Mouse (Mus musculus): ENCODE data around the gene Hydin. TPM values are rescaled to one million over a fixed set of nuclear protein-coding genes. Genes with fewer than 3 reads are reported as not detected.

Hydin gene
- total and polyA plus RNA-seq, 3 experiments, result not detected

DNA sequence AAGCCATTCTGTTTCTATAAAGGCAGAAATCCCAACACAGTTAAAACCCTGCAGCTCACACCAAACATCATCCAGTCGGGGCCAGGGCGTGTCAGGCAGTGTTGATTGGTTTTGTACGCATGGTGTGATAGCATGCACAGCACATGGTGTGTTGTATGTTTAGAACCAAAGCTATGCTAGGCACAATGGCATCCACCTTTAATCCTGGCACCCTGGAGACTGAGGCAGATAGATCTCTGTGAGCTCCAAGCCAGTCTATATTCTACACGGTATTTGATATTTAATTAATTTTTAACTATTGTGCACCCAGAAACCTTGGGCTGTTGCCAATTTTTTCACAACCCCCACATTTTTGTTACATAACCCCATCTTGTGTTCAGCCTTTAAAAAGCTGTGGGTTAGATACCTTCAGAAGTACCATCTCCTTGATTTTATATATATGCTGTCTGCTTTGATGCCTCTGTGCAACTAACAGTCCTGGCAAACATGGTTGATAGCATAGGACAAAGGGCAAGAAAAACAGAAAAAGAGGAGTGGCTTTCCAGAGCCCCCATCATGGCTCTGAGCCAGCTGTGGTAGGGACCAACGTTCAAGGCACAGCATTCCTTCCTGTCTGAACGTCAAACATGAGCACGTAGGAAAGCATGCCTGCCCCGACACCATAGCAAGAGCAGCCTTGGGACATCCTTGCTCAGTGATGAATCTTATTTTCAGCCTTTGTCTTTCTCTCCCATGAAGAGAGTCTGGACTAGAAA lies 263.4 kb downstream of the Hydin start:
- H3K9ac ChIP-seq (ENCODE audit: control insufficient read depth, low read depth, low read length, poor library complexity, severe bottlenecking), result no peak overlapping the region
- no peaks in the 10 kb centered on the region for H3K4me1 ChIP-seq (ENCODE audit: control insufficient read depth in 1 of 2, insufficient read depth in 2 of 2, low read length in 2 of 2)
- H3K36me3 ChIP-seq (ENCODE audit: control insufficient read depth in 1 of 2, insufficient read depth in 2 of 2, low read length in 2 of 2), result no peaks in the 10 kb centered on the region
- no peaks in the 10 kb centered on the region for H3K79me2 ChIP-seq (ENCODE audit: control insufficient read depth, insufficient read depth, low read length, poor library complexity)
- H3K27me3 ChIP-seq (ENCODE audit: control insufficient read depth in 1 of 2, insufficient read depth in 2 of 2, low read length in 2 of 2), result no peaks in the 10 kb centered on the region
- no peak for DNase-seq (ENCODE audit: low read depth, low spot score)
- no peaks in the 10 kb centered on the region for H3K9me3 ChIP-seq (replicated peaks; ENCODE audit: insufficient read depth, low read length)
- no peak overlapping the region for H3K27ac ChIP-seq (ENCODE audit: control insufficient read depth, low read depth, low read length)
- TF ChIP-seq HCFC1 (IDR thresholded peaks at IDR 0.05; ENCODE audit: low read depth, low read length) (no peak), MYB (IDR thresholded peaks at IDR 0.05; ENCODE audit: low read depth, low read length) (no peak)
- no peak overlapping the region for H3K4me3 ChIP-seq (ENCODE audit: control insufficient read depth in 1 of 2, insufficient read depth in 1 of 2, low read depth in 2 of 2, low read length in 2 of 2)

DNA sequence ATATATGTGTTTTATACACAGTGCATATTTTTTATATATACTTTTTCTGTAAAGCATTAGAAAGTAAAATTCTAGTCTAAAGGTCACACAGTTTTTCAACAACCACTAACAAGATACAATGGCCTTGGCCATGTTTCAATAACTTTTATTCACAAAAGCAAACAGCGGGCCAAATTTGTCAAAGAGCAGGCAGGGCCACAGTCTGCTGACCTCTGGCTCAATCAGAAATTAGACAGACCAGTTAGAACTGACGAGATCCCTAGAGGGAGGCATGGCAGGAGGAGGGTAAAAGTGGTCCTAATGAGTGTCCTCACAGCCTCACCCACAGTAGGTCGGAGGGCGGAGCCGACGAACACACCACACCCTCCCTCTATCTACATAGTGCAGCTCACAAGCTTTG lies 267.0 kb downstream of the Hydin start:
- Histone ChIP-seq H3K27ac (ENCODE audit: control insufficient read depth, low read depth, low read length) (no peak overlapping the region), H3K9ac (ENCODE audit: control insufficient read depth, low read depth, low read length, poor library complexity, severe bottlenecking) (no peak overlapping the region), H3K4me1 (ENCODE audit: control insufficient read depth in 1 of 2, insufficient read depth in 2 of 2, low read length in 2 of 2) (no peaks in the 10 kb centered on the region), H3K79me2 (ENCODE audit: control insufficient read depth, insufficient read depth, low read length, poor library complexity) (no peaks in the 10 kb centered on the region), H3K27me3 (ENCODE audit: control insufficient read depth in 1 of 2, insufficient read depth in 2 of 2, low read length in 2 of 2) (no peaks in the 10 kb centered on the region), H3K4me3 (ENCODE audit: control insufficient read depth in 1 of 2, insufficient read depth in 1 of 2, low read depth in 2 of 2, low read length in 2 of 2) (no peak overlapping the region), H3K36me3 (ENCODE audit: control insufficient read depth in 1 of 2, insufficient read depth in 2 of 2, low read length in 2 of 2) (no peaks in the 10 kb centered on the region), H3K9me3 (replicated peaks; ENCODE audit: insufficient read depth, low read length) (no peaks in the 10 kb centered on the region)
- no peak for DNase-seq (ENCODE audit: low read depth, low spot score)
- TF ChIP-seq MXI1 (IDR thresholded peaks at IDR 0.05; ENCODE audit: low read depth, low read length) (no peak), POLR2AphosphoS5 (IDR thresholded peaks at IDR 0.05; ENCODE audit: borderline replicate concordance, low read depth, low read length) (no peak), MAFK (IDR thresholded peaks at IDR 0.05; ENCODE audit: borderline replicate concordance, low read depth, low read length) (no peak), E2F4 (IDR thresholded peaks at IDR 0.05; ENCODE audit: borderline replicate concordance, low read depth, low read length) (no peak), MYC (IDR thresholded peaks at IDR 0.05; ENCODE audit: low read depth, low read length) (no peak), CTCF (IDR thresholded peaks at IDR 0.05 in 2 of 3, conservative IDR thresholded peaks at IDR 0.05 in 1 of 3; ENCODE audit: control insufficient read depth in 1 of 3, insufficient read depth in 1 of 3, low read depth in 2 of 3, low read length in 3 of 3, poor library complexity in 1 of 3, severe bottlenecking in 1 of 3) (no peak), CHD1 (IDR thresholded peaks at IDR 0.05; ENCODE audit: low read depth, low read length) (no peak), GABPA (IDR thresholded peaks at IDR 0.05; ENCODE audit: low read depth, low read length) (no peak), KAT2A (conservative IDR thresholded peaks at IDR 0.05; ENCODE audit: low read depth, low read length) (no peak), USF2 (IDR thresholded peaks at IDR 0.05; ENCODE audit: borderline replicate concordance in 1 of 2, insufficient read depth in 1 of 2, low read depth in 1 of 2, low read length in 2 of 2) (no peak), CHD2 (IDR thresholded peaks at IDR 0.05; ENCODE audit: low read length) (no peak), SIN3A (IDR thresholded peaks at IDR 0.05; ENCODE audit: low read length) (no peak), NELFE (IDR thresholded peaks at IDR 0.05; ENCODE audit: low read depth, low read length) (no peak), EP300 (IDR thresholded peaks at IDR 0.05; ENCODE audit: low read depth in 1 of 2, low read length in 2 of 2) (no peak), TCF12 (IDR thresholded peaks at IDR 0.05; ENCODE audit: low read depth, low read length) (no peak), ZKSCAN1 (IDR thresholded peaks at IDR 0.05; ENCODE audit: low read depth, low read length) (no peak), ZMIZ1 (IDR thresholded peaks at IDR 0.05; ENCODE audit: low read depth, low read length) (no peak), RCOR1 (IDR thresholded peaks at IDR 0.05; ENCODE audit: low read depth, low read length) (no peak), ZC3H11A (IDR thresholded peaks at IDR 0.05; ENCODE audit: low read depth, low read length) (no peak), POLR2A (IDR thresholded peaks at IDR 0.05; ENCODE audit: control insufficient read depth in 1 of 2, insufficient read depth in 1 of 2, low read depth in 1 of 2, low read length in 2 of 2, poor library complexity in 1 of 2) (no peak)

Data from MEL (cell line).